Mouse (Mus musculus) layer of hippocampus, adult 18-20 months (tissue): ENCODE data around the gene Cox17. TPM values are rescaled to one million over a fixed set of nuclear protein-coding genes. Genes with fewer than 3 reads are reported as not detected.

ENCODE experiments used
- DNase-seq, 2 experiments: peaks; one replicate each; pipeline ENCODE4 v3.0.0; 2022; ENCODE audit warnings: low spot score in 2 of 2
- total RNA-seq, 2 experiments: library from RNA; stranded (reverse); gene quantifications; 2 replicates each; pipeline ENCODE4 v1.2.3; 2021

The Cox17 gene
- total RNA-seq, 2 experiments from 2014 or later = 136 to 147 TPM

GRCm38 (mm10) chr16:38348217-38348761 lies 1.5 kb downstream of the Cox17 start:
- DNase-seq = no peak

GRCm38 (mm10) chr16:38349881-38350280 lies 3.1 kb downstream of the Cox17 start:
- DNase-seq = no peak

GRCm38 (mm10) chr16:38350361-38350855 lies 3.6 kb downstream of the Cox17 start:
- DNase-seq = no peak

- no peak for DNase-seq
Observed at GRCm38 (mm10) chr16:38350939-38351338, 4.1 kb downstream of the Cox17 start.

- DNase-seq = no peak
Observed at GRCm38 (mm10) chr16:38352031-38352430, 5.2 kb downstream of the Cox17 start.

- no peak for DNase-seq
Observed at GRCm38 (mm10) chr16:38352851-38353250, 6.1 kb downstream of the Cox17 start.

- DNase-seq = no peak
Observed at GRCm38 (mm10) chr16:38353642-38354041, 6.9 kb downstream of the Cox17 start.

- no peak for DNase-seq
Observed at GRCm38 (mm10) chr16:38354185-38354913, 7.6 kb downstream of the Cox17 start.

GRCm38 (mm10) chr16:38358256-38358812 lies 11.5 kb downstream of the Cox17 start:
- no peak for DNase-seq

- no peak for DNase-seq
Observed at GRCm38 (mm10) chr16:38359241-38359640, 12.4 kb downstream of the Cox17 start.

GRCm38 (mm10) chr16:38359857-38360256 lies 13.1 kb downstream of the Cox17 start:
- DNase-seq = no peak

- DNase-seq = no peak
Observed at GRCm38 (mm10) chr16:38360317-38360716, 13.5 kb downstream of the Cox17 start.

- DNase-seq = no peak
Observed at GRCm38 (mm10) chr16:38361933-38362332, 15.1 kb downstream of the Cox17 start, which contains the start of gene Popdc2. TSS of gene Popdc2 (plus strand) at chr16:38362209.

GRCm38 (mm10) chr16:38362493-38363255 lies 15.9 kb downstream of the Cox17 start:
- no peak for DNase-seq

GRCm38 (mm10) chr16:38363256-38363595 lies 16.4 kb downstream of the Cox17 start:
- DNase-seq = no peak

GRCm38 (mm10) chr16:38363657-38364056 lies 16.9 kb downstream of the Cox17 start:
- DNase-seq = no peak

GRCm38 (mm10) chr16:38365390-38365789 lies 18.6 kb downstream of the Cox17 start:
- no peak for DNase-seq

- DNase-seq = no peak
Observed at GRCm38 (mm10) chr16:38366231-38366630, 19.4 kb downstream of the Cox17 start.

- DNase-seq = peak; percentile 65 to 73
Observed at GRCm38 (mm10) chr16:38368336-38368735, 21.5 kb downstream of the Cox17 start.

GRCm38 (mm10) chr16:38369000-38369399 lies 22.2 kb downstream of the Cox17 start:
- no peak for DNase-seq

- no peak for DNase-seq
Observed at GRCm38 (mm10) chr16:38369431-38369830, 22.6 kb downstream of the Cox17 start.

- no peak for DNase-seq
Observed at GRCm38 (mm10) chr16:38369992-38370484, 23.2 kb downstream of the Cox17 start.
